In genomic region chr8:46818106-46818989, GRCm38 (mm10) we compare ENCODE assay signal across 19 mouse cellular contexts.
DNase-seq lines count a peak whose midpoint lies in the region; ATAC-seq and TF ChIP-seq lines count a peak whose summit lies in the region.
"Had no signal": no experiment of that assay in that cellular context is flagged by ENCODE, and none has a peak within 500 bp of the region (broad histone marks: within the 10 kb centered on the region; RNA-seq: fewer than 3 reads in every experiment).

No protein-coding gene starts in this region.

- no peak overlapping the region for H3K4me2 ChIP-seq in lung, embryonic 16.5 days (ENCODE audit: low read depth, low read length)
- H3K4me2 ChIP-seq: forebrain, embryonic 15.5 days had no signal

- H3K4me1 ChIP-seq in lung, embryonic 16.5 days (replicated peaks; ENCODE audit: control insufficient read depth, insufficient read depth, low read length) = peaks cover 8% of the 10 kb centered on the region; the same call in 1 of the 2 replicates
- H3K4me1 ChIP-seq in bone marrow macrophage, adult 2 months (ENCODE audit: control insufficient read depth, insufficient read depth, low read length) = peaks cover 31% of the 10 kb centered on the region
- H3K4me1 ChIP-seq: forebrain, embryonic 15.5 days had no signal

- ATAC-seq in lung, embryonic 16.5 days (ENCODE audit: low read depth) = peak; percentile 68
- ATAC-seq in granulocyte monocyte progenitor cell, adult 5-6 weeks (replicated peaks; ENCODE audit: poor library complexity, severe bottlenecking) = peak; percentile 92
- ATAC-seq in megakaryocyte-erythroid progenitor cell, adult 5-6 weeks (replicated peaks; ENCODE audit: low FRiP score, low TSS enrichment, poor library complexity, severe bottlenecking) = peak; percentile 36; the same call in 1 of the 2 replicates
- ATAC-seq: CD4-positive, CD25-positive, alpha-beta regulatory T cell, adult 4 months; forebrain, embryonic 15.5 days; inflammation-experienced regulatory T-cells, adult 6 months had no signal

- no peak overlapping the region for H3K4me3 ChIP-seq in lung, embryonic 16.5 days (ENCODE audit: low read length)
- H3K4me3 ChIP-seq in bone marrow macrophage, adult 2 months (ENCODE audit: insufficient read depth, low read length) = no peak overlapping the region
- H3K4me3 ChIP-seq: erythroblast, embryonic 14.5 days; forebrain, embryonic 15.5 days; midbrain, embryonic 10.5 days had no signal

- H3K27ac ChIP-seq in lung, embryonic 16.5 days (ENCODE audit: low read length) = peak overlapping the region; percentile 11
- H3K27ac ChIP-seq in bone marrow macrophage, adult 2 months (ENCODE audit: insufficient read depth, low read depth, low read length) = peak overlapping the region; percentile 43
- H3K27ac ChIP-seq: forebrain, embryonic 15.5 days; liver, embryonic 14.5 days; midbrain, embryonic 10.5 days had no signal

- no peak for TF ChIP-seq CTCF in bone marrow macrophage, adult 2 months (IDR thresholded peaks at IDR 0.05; ENCODE audit: low read depth, low read length)

- no peak for DNase-seq in lung, postnatal 10 days
- no peak for DNase-seq in right cerebral cortex, postnatal 14 days
- no peak for DNase-seq in layer of hippocampus, postnatal 25 days (ENCODE audit: extremely low spot score in 1 of 2, low spot score in 1 of 2)
- no peak for DNase-seq in spleen, adult 12 weeks (ENCODE audit: low spot score)
- DNase-seq: cerebellum, adult 11-12 months; gastrocnemius, postnatal 10 days; kidney, adult 9 months; kidney, postnatal 4 days; thymus, postnatal 14 days had no signal

- H3K9ac ChIP-seq in lung, embryonic 16.5 days (ENCODE audit: low read length) = no peak overlapping the region
- H3K9ac ChIP-seq: forebrain, embryonic 15.5 days; liver, embryonic 14.5 days had no signal

- no peaks in the 10 kb centered on the region for H3K9me3 ChIP-seq in lung, embryonic 16.5 days (ENCODE audit: control insufficient read depth, low read length)
- H3K9me3 ChIP-seq: forebrain, embryonic 15.5 days; midbrain, embryonic 10.5 days had no signal

- no peaks in the 10 kb centered on the region for H3K27me3 ChIP-seq in lung, embryonic 16.5 days (ENCODE audit: control insufficient read depth, insufficient read depth, low read depth, low read length)
- H3K27me3 ChIP-seq: forebrain, embryonic 15.5 days had no signal

- H3K36me3 ChIP-seq in lung, embryonic 16.5 days (ENCODE audit: control insufficient read depth, insufficient read depth, low read length) = peaks cover 9% of the 10 kb centered on the region; the same call in 1 of the 2 replicates
- H3K36me3 ChIP-seq: forebrain, embryonic 15.5 days had no signal

- TF ChIP-seq POLR2A in bone marrow macrophage, adult 2 months (IDR thresholded peaks at IDR 0.05; ENCODE audit: borderline replicate concordance, low read depth, low read length) = no peak

- 35% methylated on average over 14 of the region's 14 CpGs for WGBS in lung, embryonic 16.5 days

Comparison
In these comparisons a context has a peak if more than half of its experiments do, and no peak if none do; other contexts are left out.
1. ATAC-seq: peak in every context shown above with its lines; median percentile 92 in granulocyte monocyte progenitor cell, adult 5-6 weeks; 68 in lung, embryonic 16.5 days; 36 in megakaryocyte-erythroid progenitor cell, adult 5-6 weeks.